Mouse (Mus musculus): ENCODE measurements around the gene Msln. TPM values are rescaled to one million over a fixed set of nuclear protein-coding genes. Genes with fewer than 3 reads are reported as not detected.

Msln gene
- polyA plus RNA-seq, 1 experiment from 2014 or later: not detected

- Histone ChIP-seq H3K27me3 (ENCODE audit: control insufficient read depth, insufficient read depth, low read length) (no peaks in the 10 kb centered on the region), H3K36me3 (replicated peaks; ENCODE audit: control insufficient read depth, insufficient read depth, low read depth, low read length) (peaks cover 15% of the 10 kb centered on the region), H3K27ac (replicated peaks; ENCODE audit: low read depth, low read length) (no peak overlapping the region), H3K4me1 (ENCODE audit: control insufficient read depth, insufficient read depth, low read length) (peaks cover 5% of the 10 kb centered on the region; the same call in 1 of the 2 replicates), H3K4me3 (ENCODE audit: low read depth, low read length) (no peak overlapping the region), H3K9me3 (replicated peaks; ENCODE audit: control insufficient read depth, low read length) (no peaks in the 10 kb centered on the region), H3K4me2 (ENCODE audit: low read depth, low read length) (no peak overlapping the region), H3K9ac (replicated peaks; ENCODE audit: low read length) (no peak overlapping the region; the same call in 1 of the 2 replicates)
- 84% methylated on average over 7 of the region's 7 CpGs for WGBS
- DNase-seq (ENCODE audit: low spot score) (no peak), ATAC-seq (replicated peaks; ENCODE audit: insufficient number of reproducible peaks, low FRiP score, low TSS enrichment, low read depth) (no peak)
Measured at GRCm38 (mm10) chr17:25783086-25783485, 28.9 kb upstream of the Msln start.

GRCm38 (mm10) chr17:25781339-25781738 lies 27.2 kb upstream of the Msln start:
- no peaks in the 10 kb centered on the region for H3K9me3 ChIP-seq (replicated peaks; ENCODE audit: control insufficient read depth, low read length)
- ATAC-seq (replicated peaks; ENCODE audit: insufficient number of reproducible peaks, low FRiP score, low TSS enrichment, low read depth) (no peak), DNase-seq (ENCODE audit: low spot score) (no peak)
- no peaks in the 10 kb centered on the region for H3K27me3 ChIP-seq (ENCODE audit: control insufficient read depth, insufficient read depth, low read length)
- H3K4me2 ChIP-seq (ENCODE audit: low read depth, low read length): no peak overlapping the region
- H3K4me1 ChIP-seq (ENCODE audit: control insufficient read depth, insufficient read depth, low read length): peaks cover 5% of the 10 kb centered on the region; the same call in 1 of the 2 replicates
- H3K27ac ChIP-seq (replicated peaks; ENCODE audit: low read depth, low read length): no peak overlapping the region
- no peak overlapping the region for H3K4me3 ChIP-seq (ENCODE audit: low read depth, low read length)
- H3K9ac ChIP-seq (replicated peaks; ENCODE audit: low read length): no peak overlapping the region
- WGBS: 83% methylated on average over 6 of the region's 6 CpGs
- peaks cover 15% of the 10 kb centered on the region for H3K36me3 ChIP-seq (replicated peaks; ENCODE audit: control insufficient read depth, insufficient read depth, low read depth, low read length)

GRCm38 (mm10) chr17:25777948-25778347 lies 23.8 kb upstream of the Msln start:
- Histone ChIP-seq H3K4me1 (ENCODE audit: control insufficient read depth, insufficient read depth, low read length) (peaks cover 3% of the 10 kb centered on the region), H3K4me2 (ENCODE audit: low read depth, low read length) (no peak overlapping the region), H3K36me3 (replicated peaks; ENCODE audit: control insufficient read depth, insufficient read depth, low read depth, low read length) (peaks cover 12% of the 10 kb centered on the region), H3K9me3 (replicated peaks; ENCODE audit: control insufficient read depth, low read length) (no peaks in the 10 kb centered on the region), H3K27me3 (ENCODE audit: control insufficient read depth, insufficient read depth, low read length) (no peaks in the 10 kb centered on the region), H3K4me3 (ENCODE audit: low read depth, low read length) (no peak overlapping the region), H3K9ac (replicated peaks; ENCODE audit: low read length) (no peak overlapping the region), H3K27ac (replicated peaks; ENCODE audit: low read depth, low read length) (no peak overlapping the region)
- no peak for ATAC-seq (replicated peaks; ENCODE audit: insufficient number of reproducible peaks, low FRiP score, low TSS enrichment, low read depth)
- DNase-seq (ENCODE audit: low spot score): no peak
- 88% methylated on average over 5 of the region's 5 CpGs for WGBS

DNA sequence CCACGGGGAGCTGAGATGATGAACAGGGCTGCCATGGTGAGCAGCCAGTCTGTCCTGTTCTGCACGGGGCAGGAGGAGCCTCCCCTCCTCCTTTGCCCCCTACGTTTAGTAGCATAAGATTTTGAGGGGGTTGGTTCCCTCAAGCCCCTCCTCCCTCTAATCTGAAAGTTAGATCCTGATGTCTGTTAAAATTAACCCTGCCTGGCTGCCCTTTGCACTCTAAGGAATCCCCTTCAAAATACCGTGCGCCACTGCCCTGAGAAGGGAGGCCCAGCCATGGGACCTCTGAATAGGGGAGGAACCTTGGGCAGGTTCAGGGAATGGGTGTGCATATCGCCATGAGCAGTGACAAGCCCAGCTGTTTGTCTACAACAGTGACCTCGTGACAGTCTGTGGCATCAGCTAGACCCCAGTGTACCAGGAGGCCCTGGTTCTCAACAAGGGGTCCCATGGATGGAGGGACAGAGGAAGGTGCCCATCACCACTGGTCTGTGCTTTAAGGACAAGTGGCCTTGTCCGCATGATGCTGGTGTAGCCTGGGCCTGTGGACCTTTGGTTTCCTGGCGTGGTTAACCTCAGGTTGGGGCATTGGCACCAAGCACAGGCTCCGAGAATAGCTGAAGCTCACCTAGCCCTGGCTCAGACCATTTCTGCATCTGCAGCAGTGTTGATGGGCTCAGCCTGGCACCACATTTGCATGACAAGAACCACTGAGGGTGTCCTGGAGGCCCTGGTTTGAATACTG lies 21.3 kb upstream of the Msln start:
- DNase-seq (ENCODE audit: low spot score) (no peak), ATAC-seq (replicated peaks; ENCODE audit: insufficient number of reproducible peaks, low FRiP score, low TSS enrichment, low read depth) (no peak)
- H3K4me1 ChIP-seq (ENCODE audit: control insufficient read depth, insufficient read depth, low read length): peaks cover 3% of the 10 kb centered on the region
- H3K36me3 ChIP-seq (replicated peaks; ENCODE audit: control insufficient read depth, insufficient read depth, low read depth, low read length): no peaks in the 10 kb centered on the region; the same call in 1 of the 2 replicates
- no peak overlapping the region for H3K27ac ChIP-seq (replicated peaks; ENCODE audit: low read depth, low read length)
- H3K9me3 ChIP-seq (replicated peaks; ENCODE audit: control insufficient read depth, low read length): no peaks in the 10 kb centered on the region
- no peak overlapping the region for H3K4me2 ChIP-seq (ENCODE audit: low read depth, low read length)
- no peak overlapping the region for H3K9ac ChIP-seq (replicated peaks; ENCODE audit: low read length)
- H3K4me3 ChIP-seq (ENCODE audit: low read depth, low read length): no peak overlapping the region
- no peaks in the 10 kb centered on the region for H3K27me3 ChIP-seq (ENCODE audit: control insufficient read depth, insufficient read depth, low read length)
- WGBS: 78% methylated on average over 10 of the region's 10 CpGs

- Histone ChIP-seq H3K36me3 (replicated peaks; ENCODE audit: control insufficient read depth, insufficient read depth, low read depth, low read length) (no peaks in the 10 kb centered on the region; the same call in 1 of the 2 replicates), H3K4me3 (ENCODE audit: low read depth, low read length) (peak within 1 kb of the TSS; percentile 75), H3K9ac (replicated peaks; ENCODE audit: low read length) (peak within 1 kb of the TSS; percentile 78), H3K27me3 (ENCODE audit: control insufficient read depth, insufficient read depth, low read length) (no peaks in the 10 kb centered on the region), H3K27ac (replicated peaks; ENCODE audit: low read depth, low read length) (no peak within 1 kb of the TSS), H3K4me1 (ENCODE audit: control insufficient read depth, insufficient read depth, low read length) (peaks cover 3% of the 10 kb centered on the region), H3K4me2 (ENCODE audit: low read depth, low read length) (peak within 1 kb of the TSS; percentile 78), H3K9me3 (replicated peaks; ENCODE audit: control insufficient read depth, low read length) (no peaks in the 10 kb centered on the region)
- under 1% methylated on average over 37 of the region's 37 CpGs for WGBS
- ATAC-seq (replicated peaks; ENCODE audit: insufficient number of reproducible peaks, low FRiP score, low TSS enrichment, low read depth) (peak; percentile 72), DNase-seq (ENCODE audit: low spot score) (peak; percentile 98)
Measured at GRCm38 (mm10) chr17:25773549-25774120, 19.5 kb upstream of the Msln start, which contains the start of gene Narfl. Gene Narfl, plus strand, starts transcription at chr17:25773776.

GRCm38 (mm10) chr17:25769331-25769730 lies 15.2 kb upstream of the Msln start:
- Histone ChIP-seq H3K4me1 (ENCODE audit: control insufficient read depth, insufficient read depth, low read length) (peaks cover 3% of the 10 kb centered on the region), H3K36me3 (replicated peaks; ENCODE audit: control insufficient read depth, insufficient read depth, low read depth, low read length) (no peaks in the 10 kb centered on the region), H3K27me3 (ENCODE audit: control insufficient read depth, insufficient read depth, low read length) (no peaks in the 10 kb centered on the region), H3K9ac (replicated peaks; ENCODE audit: low read length) (no peak overlapping the region), H3K9me3 (replicated peaks; ENCODE audit: control insufficient read depth, low read length) (no peaks in the 10 kb centered on the region), H3K4me3 (ENCODE audit: low read depth, low read length) (no peak overlapping the region), H3K27ac (replicated peaks; ENCODE audit: low read depth, low read length) (no peak overlapping the region), H3K4me2 (ENCODE audit: low read depth, low read length) (no peak overlapping the region)
- WGBS: 50% methylated on average over 9 of the region's 9 CpGs
- no peak for ATAC-seq (replicated peaks; ENCODE audit: insufficient number of reproducible peaks, low FRiP score, low TSS enrichment, low read depth)
- DNase-seq (ENCODE audit: low spot score): no peak

GRCm38 (mm10) chr17:25765886-25766285 lies 11.7 kb upstream of the Msln start:
- no peaks in the 10 kb centered on the region for H3K27me3 ChIP-seq (ENCODE audit: control insufficient read depth, insufficient read depth, low read length)
- H3K9me3 ChIP-seq (replicated peaks; ENCODE audit: control insufficient read depth, low read length): no peaks in the 10 kb centered on the region
- no peaks in the 10 kb centered on the region for H3K36me3 ChIP-seq (replicated peaks; ENCODE audit: control insufficient read depth, insufficient read depth, low read depth, low read length)
- H3K4me2 ChIP-seq (ENCODE audit: low read depth, low read length): no peak overlapping the region
- no peak overlapping the region for H3K4me3 ChIP-seq (ENCODE audit: low read depth, low read length)
- peak; percentile 69 for ATAC-seq (replicated peaks; ENCODE audit: insufficient number of reproducible peaks, low FRiP score, low TSS enrichment, low read depth)
- H3K9ac ChIP-seq (replicated peaks; ENCODE audit: low read length): no peak overlapping the region
- no peak overlapping the region for H3K27ac ChIP-seq (replicated peaks; ENCODE audit: low read depth, low read length)
- DNase-seq (ENCODE audit: low spot score): peak; percentile 27
- 43% methylated on average over 5 of the region's 5 CpGs for WGBS
- H3K4me1 ChIP-seq (ENCODE audit: control insufficient read depth, insufficient read depth, low read length): no peaks in the 10 kb centered on the region

DNA sequence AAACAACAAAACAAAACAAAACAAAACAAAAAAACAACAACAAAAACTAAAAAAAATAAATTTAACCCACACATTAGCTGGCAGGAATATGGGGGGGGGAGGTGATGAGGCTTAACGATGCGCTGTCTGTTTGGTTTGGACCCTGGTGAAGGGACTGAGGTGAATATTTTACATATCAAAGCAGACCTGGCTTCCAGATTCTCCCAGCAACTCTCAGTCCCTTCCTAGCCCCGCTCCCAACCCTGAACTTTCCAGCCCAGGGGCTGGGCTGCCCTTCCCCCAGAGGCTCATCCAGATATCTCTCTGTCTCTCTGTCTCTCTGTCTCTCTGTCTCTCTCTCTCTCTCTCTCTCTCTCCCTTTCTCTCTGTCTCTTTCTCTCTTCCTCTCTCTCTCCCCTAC lies 8.4 kb upstream of the Msln start:
- no peaks in the 10 kb centered on the region for H3K27me3 ChIP-seq (ENCODE audit: control insufficient read depth, insufficient read depth, low read length)
- H3K9me3 ChIP-seq (replicated peaks; ENCODE audit: control insufficient read depth, low read length): no peaks in the 10 kb centered on the region
- no peaks in the 10 kb centered on the region for H3K36me3 ChIP-seq (replicated peaks; ENCODE audit: control insufficient read depth, insufficient read depth, low read depth, low read length)
- DNase-seq (ENCODE audit: low spot score): no peak
- ATAC-seq (replicated peaks; ENCODE audit: insufficient number of reproducible peaks, low FRiP score, low TSS enrichment, low read depth): no peak
- H3K9ac ChIP-seq (replicated peaks; ENCODE audit: low read length): no peak overlapping the region
- H3K4me1 ChIP-seq (ENCODE audit: control insufficient read depth, insufficient read depth, low read length): no peaks in the 10 kb centered on the region
- 55% methylated on average over 3 of the region's 3 CpGs for WGBS
- no peak overlapping the region for H3K4me2 ChIP-seq (ENCODE audit: low read depth, low read length)
- no peak overlapping the region for H3K27ac ChIP-seq (replicated peaks; ENCODE audit: low read depth, low read length)
- no peak overlapping the region for H3K4me3 ChIP-seq (ENCODE audit: low read depth, low read length)
